Mouse (Mus musculus) embryonic stem cell, embryonic (primary cell): ENCODE results near the gene Rspo1.
"Not testable (repeated sequence)": the region's sequence is repeated elsewhere in the genome, so short reads cannot be mapped to it uniquely, and the experiment has no call there.

Experiments
- CTCF ChIA-PET, 4 experiments: fragments of 300-600 bp in 2 of 4; fragments of 350-600 bp in 2 of 4; sonication (Branson Sonifier 250); formaldehyde crosslinking; loops; one replicate each; lab custom pipeline; 2022; ENCODE audit warnings: inconsistent platforms in 2 of 4; lab: Charles Lee
- POLR2A ChIA-PET, 4 experiments: fragments of 300-600 bp in 2 of 4; fragments of 350-600 bp in 2 of 4; sonication (Branson Sonifier 250); formaldehyde crosslinking; loops; one replicate each; lab custom pipeline; 2022; ENCODE audit warnings: antibody characterized with exemption in 4 of 4, inconsistent platforms in 1 of 4; lab: Charles Lee

Gene Rspo1

GRCm38 (mm10) chr4:124985671-124986602 lies at the start of gene Rspo1:
Rspo1 (plus strand) TSS chr4:124986430.
- POLR2A ChIA-PET: interaction anchor here in 2 of 4 experiments (0.5 to 1.3 kb wide), 2 partner anchors 43 to 115 kb away, joined by 3 read pairs; no protein-coding TSS in a partner anchor
- CTCF ChIA-PET: interaction anchor here in 3 of 4 experiments (0.6 to 2.4 kb wide), 4 partner anchors 21 to 123 kb away, joined by 3 to 7 read pairs (median 3); no protein-coding TSS in a partner anchor

DNA sequence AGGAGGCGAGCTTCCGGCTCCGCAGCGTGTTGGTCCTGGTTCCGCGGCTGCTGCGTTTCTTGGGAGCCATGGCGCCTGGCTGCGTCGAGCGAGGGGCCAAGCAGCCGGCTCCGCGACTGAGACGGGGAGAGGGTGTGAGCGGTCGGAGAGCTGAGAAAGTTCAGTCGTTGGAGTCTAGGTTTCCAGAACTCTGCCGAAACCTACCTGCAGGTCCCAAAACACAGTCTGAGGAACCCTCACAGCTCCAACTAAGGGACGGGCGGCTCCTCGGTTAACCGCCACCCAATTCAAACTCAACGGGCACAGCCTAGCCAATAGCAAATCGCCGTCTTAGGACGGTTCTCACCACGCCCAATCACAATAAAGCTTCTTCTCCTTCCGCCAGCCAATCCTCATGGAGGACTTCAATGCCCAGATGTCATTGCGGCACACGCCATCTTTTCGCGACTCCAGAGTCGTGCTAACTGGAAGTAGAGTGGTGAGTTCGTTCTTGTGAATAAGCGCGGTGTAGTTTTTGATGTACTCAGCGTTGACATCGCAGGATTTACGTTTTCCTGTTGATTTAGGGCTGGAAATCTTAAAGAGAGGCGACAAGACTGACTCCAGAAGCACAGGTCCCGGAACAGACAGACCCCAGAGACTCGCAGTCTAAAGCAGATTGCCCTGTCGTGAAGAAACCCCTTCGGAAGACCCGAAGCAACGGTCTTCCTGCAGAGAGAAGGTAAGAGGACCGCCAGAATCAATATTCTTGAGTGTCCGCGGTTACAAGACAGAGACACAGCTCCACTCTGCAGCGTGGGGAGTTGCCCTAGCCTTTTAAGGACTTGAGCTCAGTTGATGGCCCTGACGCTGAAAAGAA lies 49.4 kb upstream of the Rspo1 start, which contains the start of gene 9930104L06Rik:
Gene 9930104L06Rik (plus strand): TSS at position 436 of the 859 bp plus-strand sequence.
- ChIA-PET CTCF (interaction anchor here in 2 of 4 experiments (0.6 to 1.6 kb wide), 10 partner anchors 20 to 162 kb away, joined by 3 to 7 read pairs (median 3); no protein-coding TSS in a partner anchor), POLR2A (interaction anchor here (0.5 to 3.4 kb wide), 72 partner anchors 9 to 1141 kb away, joined by 3 to 33 read pairs (median 4); partner anchors contain the start of genes Meaf6 (in 3 of the 4), Maneal (in 2 of the 4), Snip1 (in 2 of the 4) and 1110065P20Rik (in 1 of the 4))

DNA sequence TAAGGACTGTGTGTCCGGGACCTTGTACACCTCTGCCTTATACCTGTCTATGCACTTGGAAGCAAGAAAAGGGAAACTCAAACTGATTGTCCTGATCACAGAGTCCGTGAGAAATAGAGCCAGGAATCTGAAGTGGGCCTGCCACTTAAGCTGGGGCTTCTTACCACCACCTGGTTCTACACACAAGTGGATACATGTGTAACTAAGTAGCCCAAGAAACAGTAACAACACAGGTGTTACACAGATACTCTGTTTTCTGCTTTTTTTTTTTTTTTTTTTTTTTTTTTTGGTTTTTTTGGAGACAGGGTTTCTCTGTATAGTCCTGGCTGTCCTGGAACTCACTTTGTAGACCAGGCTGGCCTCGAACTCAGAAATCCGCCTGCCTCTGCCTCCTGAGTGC lies 47.0 kb upstream of the Rspo1 start, which contains the start of gene Cdca8:
Gene Cdca8 (minus strand): TSS at position 101 of the 400 bp plus-strand sequence.
- POLR2A ChIA-PET: interaction anchor here in 2 of 4 experiments (0.7 to 1.0 kb wide), 4 partner anchors 12 to 174 kb away, joined by 3 to 14 read pairs (median 4); no protein-coding TSS in a partner anchor
- CTCF ChIA-PET: not testable (repeated sequence)

DNA sequence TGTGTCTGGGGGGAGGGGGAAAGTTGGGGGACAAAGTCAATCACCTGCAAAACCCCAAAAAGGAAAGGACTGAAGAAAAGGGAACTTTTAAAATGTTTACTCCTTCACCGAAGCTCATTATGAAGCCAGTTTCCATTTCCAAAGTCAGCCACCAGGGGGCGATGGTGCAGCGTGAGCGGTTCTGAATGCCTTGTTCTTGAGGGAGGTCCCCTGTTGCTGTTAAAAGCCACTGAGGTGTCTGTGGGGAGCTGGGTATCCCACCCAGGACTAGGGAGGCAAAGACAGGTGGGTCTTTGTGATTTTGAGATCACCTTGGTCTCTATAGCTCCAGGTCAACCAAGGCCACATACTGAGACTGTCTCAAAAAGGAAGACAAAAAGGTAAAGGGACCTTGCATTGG lies 43.2 kb upstream of the Rspo1 start:
- ChIA-PET CTCF (interaction anchor here (0.6 to 3.0 kb wide), 106 partner anchors 8 to 1050 kb away, joined by 3 to 34 read pairs (median 4); partner anchors contain the start of genes Meaf6 (in 3 of the 4), Epha10 (in 2 of the 4), Maneal (in 2 of the 4) and Mtf1 (in 2 of the 4)), POLR2A (interaction anchor here (0.6 to 1.9 kb wide), 21 partner anchors 11 to 690 kb away, joined by 3 to 8 read pairs (median 4); partner anchors contain the start of genes Meaf6 (in 1 of the 4) and Rspo1 (in 1 of the 4))

GRCm38 (mm10) chr4:124943781-124944180 lies 42.4 kb upstream of the Rspo1 start:
- ChIA-PET CTCF (interaction anchor here (0.8 to 3.0 kb wide), 18 partner anchors 9 to 171 kb away, joined by 3 to 34 read pairs (median 8); partner anchors contain the start of gene Meaf6 (in 2 of the 4)), POLR2A (interaction anchor here in 2 of 4 experiments (1.1 to 1.9 kb wide), 7 partner anchors 10 to 155 kb away, joined by 3 to 8 read pairs (median 4); partner anchors contain the start of gene Meaf6 (in 1 of the 2))

DNA sequence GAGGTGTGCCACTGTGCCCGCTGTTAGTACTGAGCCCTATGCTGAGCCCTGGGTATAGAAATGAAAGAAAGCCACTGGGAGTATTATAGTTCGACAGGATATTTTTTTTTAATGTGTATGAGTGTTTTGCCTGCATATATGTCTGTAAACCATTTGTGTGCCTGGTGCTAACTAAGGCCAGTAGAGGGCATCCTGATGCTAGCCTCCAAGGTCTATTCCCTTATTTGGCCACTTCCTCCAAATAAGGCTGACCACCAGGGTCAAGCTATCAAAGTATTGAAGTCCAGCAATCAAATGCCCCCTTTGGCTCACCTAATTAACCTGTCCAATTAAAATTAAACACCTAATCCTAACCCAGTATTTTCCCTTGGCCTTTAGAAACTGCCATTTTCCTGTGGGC lies 41.3 kb upstream of the Rspo1 start:
- CTCF ChIA-PET: interaction anchor here in 2 of 4 experiments (0.6 to 3.0 kb wide), 2 partner anchors 8 to 154 kb away, joined by 20 to 28 read pairs; no protein-coding TSS in a partner anchor
- POLR2A ChIA-PET: interaction anchor here in 1 of 4 experiments (0.6 kb wide), 1 partner anchor 10 kb away, joined by 7 read pairs; no protein-coding TSS in a partner anchor

GRCm38 (mm10) chr4:124949488-124949887 lies 36.7 kb upstream of the Rspo1 start:
- POLR2A ChIA-PET: interaction anchor here in 2 of 4 experiments (0.6 to 3.5 kb wide), 4 partner anchors 11 to 1114 kb away, joined by 3 to 18 read pairs (median 4); partner anchors contain the start of gene 9930104L06Rik (in 1 of the 2)
- CTCF ChIA-PET: interaction anchor here in 1 of 4 experiments (0.7 kb wide), 1 partner anchor 26 kb away, joined by 14 read pairs; no protein-coding TSS in a partner anchor

GRCm38 (mm10) chr4:124950181-124951035 lies 35.8 kb upstream of the Rspo1 start:
- CTCF ChIA-PET: interaction anchor here (0.5 to 1.4 kb wide), 8 partner anchors 7 to 735 kb away, joined by 3 to 8 read pairs (median 4); no protein-coding TSS in a partner anchor
- POLR2A ChIA-PET: interaction anchor here in 2 of 4 experiments (0.6 to 1.6 kb wide), 9 partner anchors 13 to 1113 kb away, joined by 3 to 5 read pairs (median 4); partner anchors contain the start of gene 9930104L06Rik (in 1 of the 2)

DNA sequence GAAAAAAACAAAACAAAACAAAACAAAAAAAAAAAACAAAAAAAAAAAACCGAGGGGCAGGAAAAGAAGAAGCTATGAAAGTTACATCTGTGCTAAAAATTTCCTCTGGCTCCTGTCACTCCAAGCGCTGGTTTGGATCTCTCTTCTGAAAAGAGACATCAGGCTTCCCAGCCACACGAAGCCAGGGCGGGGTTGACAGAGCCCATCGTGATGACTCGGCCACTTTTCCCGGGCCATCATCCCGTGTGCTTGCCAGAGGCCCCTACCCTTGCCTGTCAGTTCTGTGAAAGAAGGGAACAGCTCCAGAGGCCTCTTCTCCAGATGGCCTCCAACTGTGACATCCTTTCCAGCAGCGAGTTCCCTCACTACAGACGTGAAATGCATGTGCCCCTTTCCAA lies 35.2 kb upstream of the Rspo1 start:
- ChIA-PET CTCF (interaction anchor here (0.5 to 1.4 kb wide), 7 partner anchors 8 to 734 kb away, joined by 3 to 6 read pairs (median 4); no protein-coding TSS in a partner anchor), POLR2A (interaction anchor here in 2 of 4 experiments (0.6 to 1.6 kb wide), 9 partner anchors 11 to 105 kb away, joined by 3 to 5 read pairs (median 3); partner anchors contain the start of genes 9930104L06Rik (in 1 of the 2) and Cdca8 (in 1 of the 2))

DNA sequence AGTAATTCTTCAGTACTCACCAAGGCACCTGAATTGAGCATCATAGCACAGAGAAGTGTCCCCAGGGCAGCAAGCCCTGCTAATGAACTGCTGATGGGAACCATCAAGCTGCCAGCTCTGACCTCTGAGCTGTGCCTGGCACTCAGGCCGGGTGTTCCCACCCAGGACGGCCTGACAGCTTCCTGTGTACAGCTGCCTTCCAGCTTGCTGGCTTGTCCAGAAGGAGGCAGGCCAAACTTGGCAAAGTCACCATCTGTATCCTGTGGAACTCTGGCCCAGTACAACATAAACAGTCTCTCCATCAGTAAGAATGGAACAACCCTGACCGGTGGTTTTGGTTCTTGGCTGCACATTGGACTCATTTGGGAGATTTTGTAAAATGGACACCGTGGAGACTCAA lies 32.7 kb upstream of the Rspo1 start:
- CTCF ChIA-PET: interaction anchor here (0.9 to 2.8 kb wide), 5 partner anchors 10 to 30 kb away, joined by 3 to 20 read pairs (median 7); no protein-coding TSS in a partner anchor
- POLR2A ChIA-PET: interaction anchor here in 3 of 4 experiments (0.5 to 1.3 kb wide), 9 partner anchors 9 to 105 kb away, joined by 3 to 5 read pairs (median 4); partner anchors contain the start of genes 9930104L06Rik (in 2 of the 3) and Cdca8 (in 1 of the 3)

GRCm38 (mm10) chr4:124957284-124957683 lies 28.9 kb upstream of the Rspo1 start:
- POLR2A ChIA-PET: no interaction called here
- CTCF ChIA-PET: interaction anchor here in 2 of 4 experiments (0.7 to 2.0 kb wide), 4 partner anchors 14 to 402 kb away, joined by 3 to 7 read pairs (median 4); no protein-coding TSS in a partner anchor

GRCm38 (mm10) chr4:124959062-124959461 lies 27.2 kb upstream of the Rspo1 start:
- POLR2A ChIA-PET: no interaction called here
- CTCF ChIA-PET: interaction anchor here in 3 of 4 experiments (0.8 to 1.8 kb wide), 4 partner anchors 16 to 25 kb away, joined by 3 to 6 read pairs (median 4); no protein-coding TSS in a partner anchor

DNA sequence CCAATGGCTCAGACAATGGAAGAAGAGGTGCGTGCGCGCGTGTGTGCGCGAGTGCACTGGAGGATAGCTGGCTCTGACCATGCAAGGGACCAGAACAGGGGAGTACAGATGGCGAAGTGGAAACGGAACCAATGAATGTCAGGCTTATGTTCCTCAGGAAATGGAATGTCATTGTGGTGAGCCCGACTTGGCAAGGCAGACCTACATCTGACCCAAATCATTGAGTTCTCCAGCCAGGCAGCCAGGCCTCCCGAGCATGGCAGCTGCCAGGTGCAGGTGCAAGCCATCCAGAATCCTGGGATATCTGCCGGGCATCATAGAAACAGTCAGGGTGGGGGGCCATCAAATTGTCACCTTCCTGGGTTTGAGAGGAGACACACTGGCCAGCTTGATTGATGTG lies 25.3 kb upstream of the Rspo1 start:
- ChIA-PET POLR2A (no interaction called here), CTCF (interaction anchor here in 2 of 4 experiments (0.5 to 0.6 kb wide), 2 partner anchors 10 to 88 kb away, joined by 3 read pairs; no protein-coding TSS in a partner anchor)

GRCm38 (mm10) chr4:124962576-124962975 lies 23.7 kb upstream of the Rspo1 start:
- ChIA-PET POLR2A (interaction anchor here in 3 of 4 experiments (0.7 to 1.5 kb wide), 6 partner anchors 10 to 458 kb away, joined by 3 to 5 read pairs (median 3); partner anchors contain the start of gene 9930104L06Rik (in 1 of the 3)), CTCF (interaction anchor here in 2 of 4 experiments (1.0 to 1.1 kb wide), 2 partner anchors 21 to 96 kb away, joined by 3 to 7 read pairs; no protein-coding TSS in a partner anchor)
